Mouse (Mus musculus) spleen, postnatal 10 days (tissue): ENCODE data around the gene Dpm2.

Experiments used
- DNase-seq, 2 experiments: peaks; one replicate each; pipeline ENCODE4 v3.0.0; 2021 to 2022; ENCODE audit warnings: low spot score in 2 of 2

Dpm2 gene

DNA sequence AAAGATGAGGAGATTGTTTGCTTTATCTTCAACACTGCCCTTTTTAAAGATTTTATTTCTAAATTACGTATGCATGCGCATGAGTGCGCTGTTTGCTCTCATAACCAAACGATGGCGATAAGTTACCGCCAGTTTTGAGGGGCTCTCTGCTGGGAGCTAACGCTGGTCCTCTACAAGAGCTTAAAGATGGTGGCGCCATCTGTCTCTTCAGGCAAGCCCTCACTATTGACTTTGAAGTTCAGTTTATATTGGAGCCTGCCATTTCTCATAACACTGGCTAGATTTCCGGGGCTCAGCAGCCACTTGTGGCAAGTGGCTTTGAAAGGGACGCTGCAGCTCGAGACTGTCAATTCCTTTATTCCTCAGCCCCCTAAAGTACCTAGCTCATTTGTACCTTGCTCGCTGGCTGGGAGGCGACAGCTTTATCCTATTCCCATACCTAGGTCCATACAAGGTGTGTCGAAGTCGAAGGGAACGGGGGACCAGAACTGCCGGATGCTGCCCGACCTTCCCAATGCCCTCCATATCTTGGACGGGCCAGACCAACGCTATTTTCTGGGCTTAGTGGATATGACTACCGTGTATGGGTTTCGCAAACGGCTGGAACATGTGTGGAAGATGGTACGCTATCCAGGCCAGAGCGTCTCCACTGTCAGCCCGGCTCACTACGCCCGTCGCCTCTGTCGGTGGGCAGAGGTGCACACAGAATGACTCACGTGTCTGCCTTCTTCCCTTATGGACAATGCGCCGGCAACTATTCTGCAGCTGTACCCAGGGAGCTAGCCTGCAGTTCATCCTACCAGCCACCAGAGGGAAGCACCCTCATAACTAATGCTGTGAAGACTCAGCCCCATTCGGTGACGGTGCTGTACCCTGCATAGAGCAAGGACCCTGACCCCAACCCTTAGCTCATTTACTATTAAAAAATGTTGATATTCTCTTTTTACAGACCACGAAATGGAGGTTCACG is 12.5 kb downstream of the Dpm2 start:
- DNase-seq = peak; percentile 66 to 83

GRCm38 (mm10) chr2:32585149-32585714 is 14.6 kb downstream of the Dpm2 start:
- no peak for DNase-seq

DNA sequence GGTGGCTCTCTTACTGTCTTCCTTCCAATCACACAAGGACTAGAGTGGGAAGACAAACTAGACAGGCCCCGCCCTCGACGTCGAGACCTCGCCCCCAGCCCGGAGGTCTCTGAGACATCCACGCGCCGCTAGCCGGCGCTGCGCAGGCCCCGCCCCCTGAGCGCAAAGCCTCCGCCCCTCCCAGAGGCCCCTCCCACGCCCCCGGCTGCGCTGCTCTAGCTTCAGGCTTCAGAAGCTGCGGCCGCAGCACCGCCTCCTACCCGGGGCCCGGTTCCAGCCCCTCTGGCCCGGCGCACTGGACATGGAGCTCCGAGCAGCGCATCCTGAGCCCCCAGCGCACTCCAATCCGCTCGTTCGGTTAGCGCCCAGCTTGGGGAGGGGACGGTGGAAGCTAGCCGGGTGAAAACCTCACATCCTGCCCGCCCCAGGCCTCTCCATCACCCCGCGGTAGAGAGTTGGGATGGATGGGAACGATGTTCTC is 16.3 kb downstream of the Dpm2 start, which contains the start of gene St6galnac4:
Gene St6galnac4, plus strand, starts transcription at position 225 of the 481 bp plus-strand sequence.
- DNase-seq = peak; percentile 75 to 91

GRCm38 (mm10) chr2:32587731-32588321 is 17.2 kb downstream of the Dpm2 start:
- peak; percentile 44 to 62 for DNase-seq

- DNase-seq = no peak
These were observed 18.6 kb downstream of the Dpm2 start for GRCm38 (mm10) chr2:32589213-32589795.

- no peak for DNase-seq
These were observed 19.6 kb downstream of the Dpm2 start for GRCm38 (mm10) chr2:32590224-32590623.

GRCm38 (mm10) chr2:32591249-32591648 is 20.6 kb downstream of the Dpm2 start:
- DNase-seq = no peak

DNA sequence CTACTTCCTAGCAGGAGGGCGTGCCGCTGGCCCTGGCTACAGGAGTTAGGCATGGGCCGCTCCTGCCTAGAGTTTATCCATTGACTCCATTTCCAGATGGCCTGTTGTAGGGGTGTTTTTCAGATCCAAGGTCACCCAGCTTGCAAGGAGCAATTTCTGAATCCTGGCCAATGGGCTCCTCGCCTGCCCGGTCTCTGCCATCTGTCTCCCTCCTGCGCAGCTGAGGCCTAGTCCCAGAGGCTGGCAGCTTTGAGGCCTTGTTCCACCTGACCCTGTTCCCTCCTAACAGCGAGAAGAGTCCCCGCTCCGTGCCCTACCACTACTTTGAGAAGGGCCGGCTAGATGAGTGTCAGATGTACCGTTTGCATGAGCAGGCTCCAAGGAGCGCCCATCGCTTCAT is 26.1 kb downstream of the Dpm2 start:
- DNase-seq = no peak

GRCm38 (mm10) chr2:32597248-32597647 is 26.6 kb downstream of the Dpm2 start:
- DNase-seq = no peak

GRCm38 (mm10) chr2:32597699-32598098 is 27.0 kb downstream of the Dpm2 start:
- DNase-seq = no peak

DNA sequence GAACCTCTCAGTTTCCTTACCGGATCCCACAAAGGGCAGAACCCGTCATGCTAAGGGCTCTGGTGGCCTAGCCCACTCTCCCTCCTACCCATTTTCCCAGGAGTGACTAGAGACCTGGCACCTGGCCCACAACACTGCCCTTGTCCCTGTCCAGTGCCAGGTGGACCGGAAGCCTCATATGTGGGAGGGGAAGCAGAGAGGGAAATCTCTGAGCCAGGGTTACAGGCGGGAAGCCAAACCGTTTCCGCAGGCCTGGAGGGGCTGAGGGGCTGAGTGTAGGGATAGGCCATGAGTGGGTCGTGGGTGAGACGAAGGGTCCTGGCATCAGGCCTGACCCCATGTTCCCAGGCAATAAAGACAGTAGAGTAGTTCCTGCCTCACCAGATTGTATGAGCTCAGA is 27.8 kb downstream of the Dpm2 start:
- DNase-seq = no peak

DNA sequence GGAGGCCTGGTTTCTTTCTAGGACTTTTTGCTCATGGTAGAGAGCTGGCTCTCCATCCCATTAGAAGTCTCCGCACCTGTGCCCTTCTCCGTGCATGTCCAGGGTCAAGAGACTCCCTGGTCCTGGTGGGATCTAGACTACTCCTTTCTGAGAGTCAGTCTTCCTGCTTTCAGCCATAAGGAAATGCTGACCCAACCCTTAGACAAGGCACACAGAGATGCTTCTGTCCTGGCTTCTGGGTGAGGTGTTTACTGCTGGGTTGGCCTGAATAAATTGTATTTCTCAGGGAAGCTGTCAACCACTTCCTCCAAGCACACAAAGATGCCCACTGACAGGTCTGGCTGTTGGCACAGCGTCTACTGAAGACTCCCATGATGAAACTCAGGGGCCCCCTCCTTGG is 28.8 kb downstream of the Dpm2 start, which contains the start of gene St6galnac6:
Gene St6galnac6, plus strand, starts transcription at position 301 of the 400 bp plus-strand sequence.
- no peak for DNase-seq

GRCm38 (mm10) chr2:32601417-32602065 is 30.9 kb downstream of the Dpm2 start:
- peak in 1 of 2 experiments; percentile 74 for DNase-seq

GRCm38 (mm10) chr2:32602600-32603054 is 32.0 kb downstream of the Dpm2 start:
- DNase-seq = peak; percentile 91 to 93

- DNase-seq = no peak
These were observed 34.0 kb downstream of the Dpm2 start for GRCm38 (mm10) chr2:32604631-32605030.

DNA sequence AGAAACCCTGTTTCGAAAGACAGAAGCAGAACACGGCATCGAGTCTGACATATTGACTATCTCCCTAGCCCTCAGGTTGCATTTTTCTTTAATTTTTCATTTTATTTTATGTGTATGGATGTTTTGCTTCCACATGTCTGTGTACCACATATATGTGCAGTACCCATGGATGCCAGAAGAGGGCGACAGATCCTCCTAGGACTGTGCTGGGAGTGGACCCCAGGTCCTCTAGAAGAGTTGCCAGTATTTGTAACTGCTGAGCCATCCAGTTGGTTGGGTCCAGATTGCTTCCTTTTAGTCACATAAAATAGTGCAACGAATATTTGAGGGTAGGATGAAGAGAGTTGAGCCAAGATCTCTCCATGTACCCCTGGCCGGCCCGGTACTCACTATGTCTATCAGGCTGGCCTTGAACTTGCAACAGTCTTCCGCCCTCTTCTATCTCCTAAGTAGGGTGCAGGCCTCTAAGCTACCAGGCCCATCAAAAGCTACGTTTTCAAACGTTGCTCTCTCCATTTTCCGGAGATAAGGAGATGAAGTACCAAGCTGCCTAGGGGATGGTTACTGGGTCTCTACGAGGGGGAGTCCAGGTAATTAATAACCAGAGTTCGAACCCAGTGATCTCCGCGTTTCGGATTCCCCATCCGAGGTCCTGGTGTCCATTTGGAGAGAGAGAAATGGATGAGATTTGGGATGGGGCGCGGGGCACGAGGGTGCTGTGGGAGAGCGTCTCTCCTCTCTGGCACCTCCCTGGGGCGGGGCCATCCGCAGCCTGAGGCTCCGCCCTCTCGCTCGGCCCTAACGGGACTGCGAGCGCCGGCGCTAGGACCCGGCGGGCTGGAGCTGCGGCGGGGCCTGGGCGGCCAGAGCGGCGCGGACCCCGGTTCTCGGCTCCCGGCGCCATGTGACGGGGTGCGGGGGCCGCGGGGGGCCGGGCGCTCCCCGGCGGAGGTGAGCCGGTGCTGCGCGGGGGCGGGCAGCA is 35.8 kb downstream of the Dpm2 start:
- DNase-seq = peak; percentile 82 to 93

GRCm38 (mm10) chr2:32607262-32607947 is 36.7 kb downstream of the Dpm2 start:
- DNase-seq = peak; percentile 57 to 61

GRCm38 (mm10) chr2:32608141-32608777 is 37.6 kb downstream of the Dpm2 start:
- DNase-seq = peak; percentile 64 to 70
